Mouse (Mus musculus): ENCODE results near the gene Ppp1r9a. TPM values are rescaled to one million over a fixed set of nuclear protein-coding genes. Genes with fewer than 3 reads are reported as not detected.

Ppp1r9a gene
- polyA plus RNA-seq, 1 experiment from 2014 or later: 7.5 TPM

- Histone ChIP-seq H3K4me2 (ENCODE audit: low read depth, low read length) (no peak overlapping the region), H3K9ac (ENCODE audit: low read depth, low read length) (no peak overlapping the region), H3K36me3 (ENCODE audit: control insufficient read depth, insufficient read depth, low read length) (no peaks in the 10 kb centered on the region), H3K4me1 (ENCODE audit: control insufficient read depth, insufficient read depth, low read length) (peaks cover 4% of the 10 kb centered on the region; the same call in 1 of the 2 replicates), H3K4me3 (ENCODE audit: low read length) (no peak overlapping the region), H3K27me3 (replicated peaks; ENCODE audit: control insufficient read depth, insufficient read depth, low read length) (no peaks in the 10 kb centered on the region), H3K27ac (ENCODE audit: low read length) (no peak overlapping the region), H3K9me3 (ENCODE audit: control insufficient read depth, low read length) (no peaks in the 10 kb centered on the region)
- WGBS: 75% methylated on average over 1 of the region's 1 CpGs
- ATAC-seq: no peak
These were observed 176.4 kb downstream of the Ppp1r9a start for GRCm38 (mm10) chr6:5079108-5079507.

DNA sequence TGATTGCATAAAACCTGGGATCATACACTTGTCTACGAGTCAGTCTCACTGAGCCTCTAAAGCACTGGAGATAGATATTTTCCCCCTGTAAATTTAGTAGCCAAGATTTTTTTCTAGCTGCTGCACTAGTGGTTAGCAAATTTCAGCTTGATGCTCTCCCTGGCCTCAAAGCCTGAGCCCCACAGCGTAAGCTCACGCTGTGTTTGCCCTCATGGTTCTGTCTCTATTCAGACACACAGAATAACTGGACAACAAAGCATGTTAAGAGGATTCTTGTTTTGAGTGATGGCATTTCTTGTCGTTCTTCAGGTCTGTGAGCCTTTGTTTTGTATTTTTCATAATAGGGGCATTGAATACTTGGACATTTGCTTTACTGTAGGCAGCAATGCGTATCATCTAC lies 177.4 kb downstream of the Ppp1r9a start:
- Histone ChIP-seq H3K4me3 (ENCODE audit: low read length) (no peak overlapping the region), H3K4me1 (ENCODE audit: control insufficient read depth, insufficient read depth, low read length) (peaks cover 4% of the 10 kb centered on the region; the same call in 1 of the 2 replicates), H3K27ac (ENCODE audit: low read length) (no peak overlapping the region), H3K27me3 (replicated peaks; ENCODE audit: control insufficient read depth, insufficient read depth, low read length) (no peaks in the 10 kb centered on the region), H3K36me3 (ENCODE audit: control insufficient read depth, insufficient read depth, low read length) (no peaks in the 10 kb centered on the region), H3K9ac (ENCODE audit: low read depth, low read length) (no peak overlapping the region), H3K4me2 (ENCODE audit: low read depth, low read length) (no peak overlapping the region), H3K9me3 (ENCODE audit: control insufficient read depth, low read length) (no peaks in the 10 kb centered on the region)
- ATAC-seq: no peak
- WGBS: 76% methylated on average over 5 of the region's 5 CpGs

- Histone ChIP-seq H3K9ac (ENCODE audit: low read depth, low read length) (no peak overlapping the region), H3K4me2 (ENCODE audit: low read depth, low read length) (no peak overlapping the region), H3K27ac (ENCODE audit: low read length) (no peak overlapping the region), H3K4me1 (ENCODE audit: control insufficient read depth, insufficient read depth, low read length) (peaks cover 4% of the 10 kb centered on the region; the same call in 1 of the 2 replicates), H3K9me3 (ENCODE audit: control insufficient read depth, low read length) (no peaks in the 10 kb centered on the region), H3K36me3 (ENCODE audit: control insufficient read depth, insufficient read depth, low read length) (no peaks in the 10 kb centered on the region), H3K27me3 (replicated peaks; ENCODE audit: control insufficient read depth, insufficient read depth, low read length) (no peaks in the 10 kb centered on the region), H3K4me3 (ENCODE audit: low read length) (no peak overlapping the region)
- ATAC-seq: no peak
- WGBS: 59% methylated on average over 5 of the region's 5 CpGs
These were observed 177.8 kb downstream of the Ppp1r9a start for GRCm38 (mm10) chr6:5080496-5080895.

DNA sequence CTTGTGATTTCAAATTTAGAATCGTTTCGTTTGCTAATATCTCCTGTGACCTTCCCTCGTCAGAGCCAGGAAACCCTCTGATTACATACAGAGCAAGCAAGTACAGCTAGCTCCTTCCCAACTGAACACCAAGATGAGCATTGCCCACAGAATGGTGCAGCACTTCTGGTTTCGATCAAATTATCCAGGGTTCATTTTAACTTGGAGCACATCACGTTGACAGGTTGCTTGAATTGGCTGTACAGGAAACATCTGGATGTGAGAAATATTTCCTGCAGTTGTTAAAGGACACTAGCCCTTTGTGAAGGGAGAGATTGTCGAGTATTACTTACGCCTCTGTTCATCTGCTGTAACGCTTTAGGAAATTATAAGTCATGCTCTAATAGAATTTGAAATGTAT lies 178.4 kb downstream of the Ppp1r9a start:
- no peak for ATAC-seq

GRCm38 (mm10) chr6:5082144-5082543 lies 179.4 kb downstream of the Ppp1r9a start:
- no peak overlapping the region for H3K27ac ChIP-seq (ENCODE audit: low read length)
- no peak for ATAC-seq

More for the DNA sequence above, 178.4 kb downstream of the Ppp1r9a start:
- H3K4me3 ChIP-seq (ENCODE audit: low read length): no peak overlapping the region
- WGBS: 31% methylated on average over 8 of the region's 8 CpGs
- H3K9me3 ChIP-seq (ENCODE audit: control insufficient read depth, low read length): no peaks in the 10 kb centered on the region
- no peaks in the 10 kb centered on the region for H3K27me3 ChIP-seq (replicated peaks; ENCODE audit: control insufficient read depth, insufficient read depth, low read length)
- H3K27ac ChIP-seq (ENCODE audit: low read length): no peak overlapping the region
- H3K4me1 ChIP-seq (ENCODE audit: control insufficient read depth, insufficient read depth, low read length): peaks cover 4% of the 10 kb centered on the region; the same call in 1 of the 2 replicates
- no peak overlapping the region for H3K9ac ChIP-seq (ENCODE audit: low read depth, low read length)
- no peaks in the 10 kb centered on the region for H3K36me3 ChIP-seq (ENCODE audit: control insufficient read depth, insufficient read depth, low read length)
- peak overlapping the region; percentile 24; the same call in 1 of the 2 replicates for H3K4me2 ChIP-seq (ENCODE audit: low read depth, low read length)

GRCm38 (mm10) chr6:5082740-5083139 lies 180.0 kb downstream of the Ppp1r9a start:
- Histone ChIP-seq H3K27ac (ENCODE audit: low read length) (no peak overlapping the region), H3K9ac (ENCODE audit: low read depth, low read length) (no peak overlapping the region), H3K4me2 (ENCODE audit: low read depth, low read length) (no peak overlapping the region), H3K27me3 (replicated peaks; ENCODE audit: control insufficient read depth, insufficient read depth, low read length) (no peaks in the 10 kb centered on the region), H3K9me3 (ENCODE audit: control insufficient read depth, low read length) (no peaks in the 10 kb centered on the region), H3K4me1 (ENCODE audit: control insufficient read depth, insufficient read depth, low read length) (peaks cover 4% of the 10 kb centered on the region; the same call in 1 of the 2 replicates), H3K4me3 (ENCODE audit: low read length) (no peak overlapping the region), H3K36me3 (ENCODE audit: control insufficient read depth, insufficient read depth, low read length) (no peaks in the 10 kb centered on the region)
- WGBS: 40% methylated on average over 2 of the region's 2 CpGs
- no peak for ATAC-seq

More at GRCm38 (mm10) chr6:5082144-5082543, 179.4 kb downstream of the Ppp1r9a start:
- Histone ChIP-seq H3K4me1 (ENCODE audit: control insufficient read depth, insufficient read depth, low read length) (peaks cover 4% of the 10 kb centered on the region; the same call in 1 of the 2 replicates), H3K9ac (ENCODE audit: low read depth, low read length) (no peak overlapping the region), H3K4me3 (ENCODE audit: low read length) (no peak overlapping the region), H3K27me3 (replicated peaks; ENCODE audit: control insufficient read depth, insufficient read depth, low read length) (no peaks in the 10 kb centered on the region), H3K4me2 (ENCODE audit: low read depth, low read length) (no peak overlapping the region), H3K36me3 (ENCODE audit: control insufficient read depth, insufficient read depth, low read length) (no peaks in the 10 kb centered on the region), H3K9me3 (ENCODE audit: control insufficient read depth, low read length) (no peaks in the 10 kb centered on the region)

DNA sequence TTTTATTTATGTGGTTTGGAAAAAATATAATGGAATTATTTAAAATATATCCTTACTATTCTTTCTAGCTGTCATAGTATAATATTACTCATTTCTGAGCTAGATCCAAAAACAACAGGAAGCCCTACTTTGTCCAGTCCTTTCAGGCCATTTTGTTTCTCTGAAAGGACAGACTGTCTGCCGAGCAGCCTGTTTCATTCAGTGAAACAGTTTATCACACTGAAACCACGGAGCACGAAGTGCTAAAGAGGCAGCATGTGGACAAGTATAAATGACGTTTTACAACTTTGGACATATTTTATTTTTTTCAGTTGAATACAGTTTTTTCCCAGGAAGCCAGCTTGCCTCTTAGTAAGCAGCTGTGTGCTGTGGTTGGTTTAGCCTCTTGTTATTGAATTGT lies 181.2 kb downstream of the Ppp1r9a start:
- Histone ChIP-seq H3K9ac (ENCODE audit: low read depth, low read length) (no peak overlapping the region), H3K4me2 (ENCODE audit: low read depth, low read length) (no peak overlapping the region), H3K4me1 (ENCODE audit: control insufficient read depth, insufficient read depth, low read length) (peaks cover 4% of the 10 kb centered on the region; the same call in 1 of the 2 replicates), H3K36me3 (ENCODE audit: control insufficient read depth, insufficient read depth, low read length) (no peaks in the 10 kb centered on the region), H3K4me3 (ENCODE audit: low read length) (no peak overlapping the region), H3K27ac (ENCODE audit: low read length) (no peak overlapping the region), H3K27me3 (replicated peaks; ENCODE audit: control insufficient read depth, insufficient read depth, low read length) (no peaks in the 10 kb centered on the region), H3K9me3 (ENCODE audit: control insufficient read depth, low read length) (no peaks in the 10 kb centered on the region)
- 39% methylated on average over 4 of the region's 4 CpGs for WGBS
- no peak for ATAC-seq

- no peaks in the 10 kb centered on the region for H3K4me1 ChIP-seq (ENCODE audit: control insufficient read depth, insufficient read depth, low read length)
- H3K27me3 ChIP-seq (replicated peaks; ENCODE audit: control insufficient read depth, insufficient read depth, low read length): no peaks in the 10 kb centered on the region
- H3K27ac ChIP-seq (ENCODE audit: low read length): no peak overlapping the region
- ATAC-seq: no peak
- 69% methylated on average over 7 of the region's 7 CpGs for WGBS
- no peak overlapping the region for H3K4me2 ChIP-seq (ENCODE audit: low read depth, low read length)
- no peaks in the 10 kb centered on the region for H3K9me3 ChIP-seq (ENCODE audit: control insufficient read depth, low read length)
- H3K36me3 ChIP-seq (ENCODE audit: control insufficient read depth, insufficient read depth, low read length): no peaks in the 10 kb centered on the region
- H3K9ac ChIP-seq (ENCODE audit: low read depth, low read length): no peak overlapping the region
- H3K4me3 ChIP-seq (ENCODE audit: low read length): no peak overlapping the region
These were observed 189.2 kb downstream of the Ppp1r9a start for GRCm38 (mm10) chr6:5091873-5092272.

GRCm38 (mm10) chr6:5092795-5093194 lies 190.1 kb downstream of the Ppp1r9a start:
- no peaks in the 10 kb centered on the region for H3K4me1 ChIP-seq (ENCODE audit: control insufficient read depth, insufficient read depth, low read length)
- H3K27me3 ChIP-seq (replicated peaks; ENCODE audit: control insufficient read depth, insufficient read depth, low read length): no peaks in the 10 kb centered on the region
- ATAC-seq: no peak
- H3K36me3 ChIP-seq (ENCODE audit: control insufficient read depth, insufficient read depth, low read length): no peaks in the 10 kb centered on the region
- H3K9ac ChIP-seq (ENCODE audit: low read depth, low read length): no peak overlapping the region
- no peak overlapping the region for H3K4me2 ChIP-seq (ENCODE audit: low read depth, low read length)
- no peaks in the 10 kb centered on the region for H3K9me3 ChIP-seq (ENCODE audit: control insufficient read depth, low read length)
- no peak overlapping the region for H3K27ac ChIP-seq (ENCODE audit: low read length)
- 83% methylated on average over 4 of the region's 4 CpGs for WGBS
- no peak overlapping the region for H3K4me3 ChIP-seq (ENCODE audit: low read length)

- Histone ChIP-seq H3K4me1 (ENCODE audit: control insufficient read depth, insufficient read depth, low read length) (no peaks in the 10 kb centered on the region), H3K9me3 (ENCODE audit: control insufficient read depth, low read length) (no peaks in the 10 kb centered on the region), H3K9ac (ENCODE audit: low read depth, low read length) (no peak overlapping the region), H3K36me3 (ENCODE audit: control insufficient read depth, insufficient read depth, low read length) (no peaks in the 10 kb centered on the region), H3K4me2 (ENCODE audit: low read depth, low read length) (no peak overlapping the region), H3K4me3 (ENCODE audit: low read length) (no peak overlapping the region), H3K27me3 (replicated peaks; ENCODE audit: control insufficient read depth, insufficient read depth, low read length) (no peaks in the 10 kb centered on the region), H3K27ac (ENCODE audit: low read length) (no peak overlapping the region)
- ATAC-seq: 0 out of 2 replicates have a peak, but pooled peaks have one; percentile 55
- 40% methylated on average over 4 of the region's 4 CpGs for WGBS
These were observed 190.8 kb downstream of the Ppp1r9a start for GRCm38 (mm10) chr6:5093516-5093915.

Data from intestine, embryonic 16.5 days (tissue).